Mouse (Mus musculus) hindbrain, embryonic 16.5 days (tissue): ENCODE data around the gene 1700025C18Rik. TPM values are rescaled to one million over a fixed set of nuclear protein-coding genes. Genes with fewer than 3 reads are reported as not detected.

Experiments
- ATAC-seq: fragments of 200-750 bp; cut with Nextera tagmentation; 2 replicates; pipeline ENCODE4 v1.8.0; 2017; ENCODE audit warnings: moderate TSS enrichment, moderate library complexity
- H3K27ac ChIP-seq: fragments of 300-500 bp; sonication (generic); 2 replicates; pipeline ENCODE4 v1.5.1; 2014; ENCODE audit warnings: low read depth, mild to moderate bottlenecking, control low read depth, low read length, moderate library complexity
- H3K27me3 ChIP-seq: fragments of 300-500 bp; sonication (generic); replicated peaks from 2 replicates; pipeline ENCODE4 v1.6.1; 2014; ENCODE audit warnings: low read length; ENCODE audit not compliant: control insufficient read depth, insufficient read depth
- H3K36me3 ChIP-seq: fragments of 300-500 bp; sonication (generic); 2 replicates; pipeline ENCODE4 v1.6.1; 2014; ENCODE audit warnings: mild to moderate bottlenecking, low read length, moderate library complexity, mixed read lengths; ENCODE audit not compliant: control insufficient read depth, insufficient read depth
- H3K4me1 ChIP-seq: fragments of 300-500 bp; sonication (generic); 2 replicates; pipeline ENCODE4 v1.6.1; 2014; ENCODE audit warnings: low read depth, low read length; ENCODE audit not compliant: control insufficient read depth, insufficient read depth
- H3K4me2 ChIP-seq: fragments of 300-500 bp; sonication (generic); 2 replicates; pipeline ENCODE4 v1.6.1; 2014; ENCODE audit warnings: mild to moderate bottlenecking, low read length, control low read depth, moderate library complexity
- H3K4me3 ChIP-seq: fragments of 300-500 bp; sonication (generic); 2 replicates; pipeline ENCODE4 v1.5.1; 2014; ENCODE audit warnings: mild to moderate bottlenecking, low read length, control low read depth, moderate library complexity
- H3K9ac ChIP-seq: fragments of 300-500 bp; sonication (generic); 2 replicates; pipeline ENCODE4 v1.6.1; 2014; ENCODE audit warnings: low read depth, mild to moderate bottlenecking, control low read depth, low read length, moderate library complexity
- H3K9me3 ChIP-seq: fragments of 300-500 bp; sonication (generic); 2 replicates; pipeline ENCODE4 v1.6.1; 2014; ENCODE audit warnings: mild to moderate bottlenecking, low read length, moderate library complexity; ENCODE audit not compliant: control insufficient read depth
- WGBS: fragments of 180-500 bp; shearing (Covaris S2); extraction: QIAGEN DNeasy Blood & Tissue Kit; methylation state at CpG from one replicate; pipeline ENCODE4 v1.1.7; 2014; 5-methylcytosine and 5-hydroxymethylcytosine counted together
- polyA plus RNA-seq: library from polyadenylated mRNA; unstranded; fragments of >200 nt; fragmentation: Nextera tagmentation; extraction: Ambion mirVana; gene quantifications from 2 replicates; pipeline ENCODE4 v1.2.1, GENCODE M21; 2015

The 1700025C18Rik gene
- polyA plus RNA-seq, 1 experiment from 2014 or later, result not detected

GRCm38 (mm10) chr2:165089470-165089869 lies 1.1 kb downstream of the 1700025C18Rik start:
- H3K36me3 ChIP-seq, result no peaks in the 10 kb centered on the region
- H3K27ac ChIP-seq, result no peak overlapping the region
- no peaks in the 10 kb centered on the region for H3K27me3 ChIP-seq
- H3K9ac ChIP-seq, result no peak overlapping the region
- H3K4me1 ChIP-seq, result peaks cover 2% of the 10 kb centered on the region; the same call in 1 of the 2 replicates
- H3K4me3 ChIP-seq, result no peak overlapping the region
- 39% methylated on average over 14 of the region's 14 CpGs for WGBS
- no peak for ATAC-seq
- no peaks in the 10 kb centered on the region for H3K9me3 ChIP-seq
- H3K4me2 ChIP-seq, result no peak overlapping the region

- Histone ChIP-seq H3K4me2 (no peak overlapping the region), H3K9ac (no peak overlapping the region), H3K27ac (no peak overlapping the region), H3K36me3 (no peaks in the 10 kb centered on the region), H3K27me3 (no peaks in the 10 kb centered on the region), H3K4me1 (no peaks in the 10 kb centered on the region), H3K9me3 (no peaks in the 10 kb centered on the region), H3K4me3 (no peak overlapping the region)
- WGBS, result 62% methylated on average over 4 of the region's 4 CpGs
- no peak for ATAC-seq
These were observed 3.9 kb downstream of the 1700025C18Rik start for GRCm38 (mm10) chr2:165086634-165087033.

- Histone ChIP-seq H3K9me3 (no peaks in the 10 kb centered on the region), H3K36me3 (no peaks in the 10 kb centered on the region), H3K4me2 (no peak overlapping the region), H3K4me3 (no peak overlapping the region), H3K27ac (no peak overlapping the region), H3K27me3 (peaks cover 21% of the 10 kb centered on the region), H3K9ac (no peak overlapping the region), H3K4me1 (peaks cover 17% of the 10 kb centered on the region)
- no peak for ATAC-seq
- WGBS, result 36% methylated on average over 7 of the region's 7 CpGs
These were observed 9.3 kb downstream of the 1700025C18Rik start for GRCm38 (mm10) chr2:165081257-165081656.

- Histone ChIP-seq H3K4me3 (no peak overlapping the region), H3K27ac (no peak overlapping the region), H3K27me3 (peaks cover 21% of the 10 kb centered on the region), H3K4me1 (peaks cover 20% of the 10 kb centered on the region), H3K4me2 (no peak overlapping the region), H3K36me3 (no peaks in the 10 kb centered on the region), H3K9me3 (no peaks in the 10 kb centered on the region), H3K9ac (no peak overlapping the region)
- whole genome bisulfite sequencing, result 36% methylated on average over 9 of the region's 9 CpGs
- no peak for ATAC-seq
These were observed 9.9 kb downstream of the 1700025C18Rik start for GRCm38 (mm10) chr2:165080657-165081056.

- WGBS, result 22% methylated on average over 10 of the region's 10 CpGs
These were observed 11.9 kb downstream of the 1700025C18Rik start for GRCm38 (mm10) chr2:165078605-165079004.

GRCm38 (mm10) chr2:165078045-165078444 lies 12.5 kb downstream of the 1700025C18Rik start:
- Histone ChIP-seq H3K4me3 (no peak overlapping the region), H3K27ac (no peak overlapping the region), H3K9me3 (no peaks in the 10 kb centered on the region), H3K36me3 (no peaks in the 10 kb centered on the region), H3K27me3 (peaks cover 25% of the 10 kb centered on the region), H3K4me2 (no peak overlapping the region), H3K4me1 (peaks cover 37% of the 10 kb centered on the region), H3K9ac (0 out of 2 replicates have a peak overlapping the region, but pooled peaks have one; percentile 18)
- ATAC-seq, result no peak
- 59% methylated on average over 8 of the region's 8 CpGs for WGBS

More at GRCm38 (mm10) chr2:165078605-165079004, 11.9 kb downstream of the 1700025C18Rik start:
- Histone ChIP-seq H3K4me2 (no peak overlapping the region), H3K36me3 (no peaks in the 10 kb centered on the region), H3K9me3 (no peaks in the 10 kb centered on the region), H3K4me1 (peaks cover 31% of the 10 kb centered on the region), H3K27me3 (peaks cover 25% of the 10 kb centered on the region), H3K9ac (no peak overlapping the region), H3K4me3 (no peak overlapping the region), H3K27ac (no peak overlapping the region)
- ATAC-seq, result no peak

GRCm38 (mm10) chr2:165077055-165077454 lies 13.5 kb downstream of the 1700025C18Rik start:
- no peak overlapping the region for H3K4me3 ChIP-seq
- H3K9me3 ChIP-seq, result no peaks in the 10 kb centered on the region
- peaks cover 25% of the 10 kb centered on the region for H3K27me3 ChIP-seq
- H3K4me2 ChIP-seq, result 0 out of 2 replicates have a peak overlapping the region, but pooled peaks have one; percentile 2
- no peaks in the 10 kb centered on the region for H3K36me3 ChIP-seq
- H3K9ac ChIP-seq, result 0 out of 2 replicates have a peak overlapping the region, but pooled peaks have one; percentile 8
- H3K4me1 ChIP-seq, result peaks cover 38% of the 10 kb centered on the region
- 7% methylated on average over 9 of the region's 9 CpGs for WGBS
- H3K27ac ChIP-seq, result no peak overlapping the region
- ATAC-seq, result peak; percentile 67

- Histone ChIP-seq H3K27ac (no peak overlapping the region), H3K4me2 (no peak overlapping the region), H3K9ac (no peak overlapping the region), H3K9me3 (no peaks in the 10 kb centered on the region), H3K36me3 (no peaks in the 10 kb centered on the region), H3K4me1 (peaks cover 46% of the 10 kb centered on the region), H3K4me3 (no peak overlapping the region), H3K27me3 (peaks cover 14% of the 10 kb centered on the region)
- 38% methylated on average over 2 of the region's 2 CpGs for WGBS
- peak; percentile 47 for ATAC-seq
These were observed 15.6 kb downstream of the 1700025C18Rik start for GRCm38 (mm10) chr2:165074937-165075336.

GRCm38 (mm10) chr2:165074081-165074884 lies 16.3 kb downstream of the 1700025C18Rik start:
- no peak overlapping the region for H3K4me3 ChIP-seq
- peaks cover 15% of the 10 kb centered on the region for H3K27me3 ChIP-seq
- no peaks in the 10 kb centered on the region for H3K36me3 ChIP-seq
- peak overlapping the region; percentile 44 for H3K27ac ChIP-seq
- ATAC-seq, result peak; percentile 21; the same call in 1 of the 2 replicates
- no peaks in the 10 kb centered on the region for H3K9me3 ChIP-seq
- H3K4me2 ChIP-seq, result no peak overlapping the region
- peaks cover 46% of the 10 kb centered on the region for H3K4me1 ChIP-seq
- no peak overlapping the region for H3K9ac ChIP-seq
- WGBS, result 41% methylated on average over 11 of the region's 11 CpGs
